Mouse (Mus musculus): ENCODE measurements around the gene Il27. TPM values are rescaled to one million over a fixed set of nuclear protein-coding genes. Genes with fewer than 3 reads are reported as not detected.

Gene Il27
- polyA plus RNA-seq, 1 experiment from 2014 or later: not detected

- H3K36me3 ChIP-seq: peaks cover 100% of the 10 kb centered on the region
- DNase-seq (ENCODE audit: low spot score): no peak
- no peak overlapping the region for H3K4me3 ChIP-seq
- no peak overlapping the region for H3K27ac ChIP-seq (replicated peaks)
- no peaks in the 10 kb centered on the region for H3K9me3 ChIP-seq (replicated peaks)
- no peaks in the 10 kb centered on the region for H3K4me1 ChIP-seq
- WGBS: 96% methylated on average over 5 of the region's 5 CpGs
- H3K27me3 ChIP-seq (ENCODE audit: low read depth, poor library complexity, severe bottlenecking): no peaks in the 10 kb centered on the region
These were observed 38.1 kb downstream of the Il27 start for GRCm38 (mm10) chr7:126556635-126557034.

GRCm38 (mm10) chr7:126554796-126555195 lies 39.9 kb downstream of the Il27 start:
- no peak for DNase-seq (ENCODE audit: low spot score)
- no peak overlapping the region for H3K4me3 ChIP-seq
- no peak overlapping the region for H3K27ac ChIP-seq (replicated peaks)
- no peaks in the 10 kb centered on the region for H3K4me1 ChIP-seq
- H3K36me3 ChIP-seq: peaks cover 100% of the 10 kb centered on the region
- H3K9me3 ChIP-seq (replicated peaks): no peaks in the 10 kb centered on the region
- H3K27me3 ChIP-seq (ENCODE audit: low read depth, poor library complexity, severe bottlenecking): no peaks in the 10 kb centered on the region
- WGBS: 95% methylated on average over 1 of the region's 1 CpGs

- no peak for DNase-seq (ENCODE audit: low spot score)
- H3K4me3 ChIP-seq: no peak overlapping the region
- 91% methylated on average over 2 of the region's 2 CpGs for WGBS
- H3K27ac ChIP-seq (replicated peaks): no peak overlapping the region
- no peaks in the 10 kb centered on the region for H3K9me3 ChIP-seq (replicated peaks)
- H3K36me3 ChIP-seq: peaks cover 80% of the 10 kb centered on the region
- H3K27me3 ChIP-seq (ENCODE audit: low read depth, poor library complexity, severe bottlenecking): no peaks in the 10 kb centered on the region
- H3K4me1 ChIP-seq: no peaks in the 10 kb centered on the region
These were observed 49.1 kb downstream of the Il27 start for GRCm38 (mm10) chr7:126545631-126546030.

GRCm38 (mm10) chr7:126541661-126542060 lies 53.1 kb downstream of the Il27 start:
- Histone ChIP-seq H3K4me3 (no peak overlapping the region), H3K4me1 (no peaks in the 10 kb centered on the region), H3K9me3 (replicated peaks) (no peaks in the 10 kb centered on the region), H3K27ac (replicated peaks) (no peak overlapping the region), H3K27me3 (ENCODE audit: low read depth, poor library complexity, severe bottlenecking) (peaks cover 8% of the 10 kb centered on the region), H3K36me3 (peaks cover 40% of the 10 kb centered on the region)
- DNase-seq (ENCODE audit: low spot score): no peak
- 74% methylated on average over 1 of the region's 1 CpGs for WGBS

Small RNA genes lying within 50 kb of the gene (microRNA-seq; reads per million reads assigned to microRNA genes)
- 2.4 reads per million for gene Mir7059

Other genes with a start within 250 kb of the Il27 start
- 1.6 and 2.6 TPM in 2 replicates for gene Lat, start 225.4 kb downstream of the Il27 start, polyA plus RNA-seq (2016; fragmentation: Nextera tagmentation; extraction: Ambion mirVana)
- gene Spns1, start 217.5 kb downstream of the Il27 start, polyA plus RNA-seq (2016; fragmentation: Nextera tagmentation; extraction: Ambion mirVana): 67.6 and 68.9 TPM in 2 replicates
- 2.6 and 2.8 TPM in 2 replicates for gene Nfatc2ip, start 198.2 kb downstream of the Il27 start, polyA plus RNA-seq (2016; fragmentation: Nextera tagmentation; extraction: Ambion mirVana)
- gene Cd19, start 180.1 kb downstream of the Il27 start, polyA plus RNA-seq (2016; fragmentation: Nextera tagmentation; extraction: Ambion mirVana): 0.07 and 0.16 TPM in 2 replicates
- gene Rabep2, start 166.2 kb downstream of the Il27 start, polyA plus RNA-seq (2016; fragmentation: Nextera tagmentation; extraction: Ambion mirVana): 26.6 and 27.0 TPM in 2 replicates
- gene Atp2a1, start 131.8 kb downstream of the Il27 start, polyA plus RNA-seq (2016; fragmentation: Nextera tagmentation; extraction: Ambion mirVana): 0.16 and 0.28 TPM in 2 replicates
- 54.1 and 58.7 TPM in 2 replicates for gene Sh2b1, start 119.5 kb downstream of the Il27 start, polyA plus RNA-seq (2016; fragmentation: Nextera tagmentation; extraction: Ambion mirVana)
- 161 and 178 TPM in 2 replicates for gene Tufm, start 107.6 kb downstream of the Il27 start, polyA plus RNA-seq (2016; fragmentation: Nextera tagmentation; extraction: Ambion mirVana)
- gene Atxn2l, start 91.5 kb downstream of the Il27 start, polyA plus RNA-seq (2016; fragmentation: Nextera tagmentation; extraction: Ambion mirVana): 44.8 and 50.2 TPM in 2 replicates
- gene Eif3c, start 28.5 kb downstream of the Il27 start, polyA plus RNA-seq (2016; fragmentation: Nextera tagmentation; extraction: Ambion mirVana): 206 and 215 TPM in 2 replicates
- gene Apobr, start 10.0 kb downstream of the Il27 start, polyA plus RNA-seq (2016; fragmentation: Nextera tagmentation; extraction: Ambion mirVana): 0.41 and 0.58 TPM in 2 replicates
- gene Cln3, start 9.1 kb downstream of the Il27 start, polyA plus RNA-seq (2016; fragmentation: Nextera tagmentation; extraction: Ambion mirVana): 23.8 and 32.3 TPM in 2 replicates
- 1.6 and 3.1 TPM in 2 replicates for gene Nupr1, start 35.9 kb upstream of the Il27 start, polyA plus RNA-seq (2016; fragmentation: Nextera tagmentation; extraction: Ambion mirVana)
- gene Sgf29, start 54.4 kb upstream of the Il27 start, polyA plus RNA-seq (2016; fragmentation: Nextera tagmentation; extraction: Ambion mirVana): 61.9 and 63.5 TPM in 2 replicates
- 0.29 TPM in 1 of 2 replicates, not detected in the other for gene Sult1a1, start 81.5 kb upstream of the Il27 start, polyA plus RNA-seq (2016; fragmentation: Nextera tagmentation; extraction: Ambion mirVana)
- gene Bola2, start 100.5 kb upstream of the Il27 start, polyA plus RNA-seq (2016; fragmentation: Nextera tagmentation; extraction: Ambion mirVana): 186 and 216 TPM in 2 replicates
- gene Slx1b, start 100.8 kb upstream of the Il27 start, polyA plus RNA-seq (2016; fragmentation: Nextera tagmentation; extraction: Ambion mirVana): 14.1 and 15.5 TPM in 2 replicates
- gene Coro1a, start 112.8 kb upstream of the Il27 start, polyA plus RNA-seq (2016; fragmentation: Nextera tagmentation; extraction: Ambion mirVana): 42.7 and 50.1 TPM in 2 replicates
- 53.8 and 54.9 TPM in 2 replicates for gene Mapk3, start 164.7 kb upstream of the Il27 start, polyA plus RNA-seq (2016; fragmentation: Nextera tagmentation; extraction: Ambion mirVana)
- 0.68 and 1.1 TPM in 2 replicates for gene Gdpd3, start 171.4 kb upstream of the Il27 start, polyA plus RNA-seq (2016; fragmentation: Nextera tagmentation; extraction: Ambion mirVana)
- gene Ypel3, start 182.0 kb upstream of the Il27 start, polyA plus RNA-seq (2016; fragmentation: Nextera tagmentation; extraction: Ambion mirVana): 41.0 and 60.5 TPM in 2 replicates
- 0.42 and 0.64 TPM in 2 replicates for gene Tbx6, start 186.5 kb upstream of the Il27 start, polyA plus RNA-seq (2016; fragmentation: Nextera tagmentation; extraction: Ambion mirVana)
- gene Ppp4c, start 197.6 kb upstream of the Il27 start, polyA plus RNA-seq (2016; fragmentation: Nextera tagmentation; extraction: Ambion mirVana): 376 and 407 TPM in 2 replicates
- 4.1 and 7.7 TPM in 2 replicates for gene Fam57b, start 202.7 kb upstream of the Il27 start, polyA plus RNA-seq (2016; fragmentation: Nextera tagmentation; extraction: Ambion mirVana)
- gene 4930451I11Rik, start 236.7 kb upstream of the Il27 start, polyA plus RNA-seq (2016; fragmentation: Nextera tagmentation; extraction: Ambion mirVana): not detected in 2 replicates